Mouse (Mus musculus) ES-E14 (cell line): ENCODE results near the gene Phb2. TPM values are rescaled to one million over a fixed set of nuclear protein-coding genes. Genes with fewer than 3 reads are reported as not detected.

Experiments
- DNase-seq: peaks from one replicate; pipeline ENCODE4 v3.0.0-alpha.2; 2013; ENCODE audit warnings: low read depth, low spot score
- H3K27ac ChIP-seq: 2 replicates; pipeline ENCODE4 v1.5.1; 2012; ENCODE audit warnings: low read depth, mild to moderate bottlenecking, low read length, moderate library complexity, mixed read lengths; ENCODE audit not compliant: poor library complexity, insufficient read depth, severe bottlenecking
- H3K36me3 ChIP-seq: 2 replicates; pipeline ENCODE4 v1.6.1; 2012; ENCODE audit warnings: mild to moderate bottlenecking, low read length, moderate library complexity, mixed read lengths; ENCODE audit not compliant: control insufficient read depth, poor library complexity, insufficient read depth, severe bottlenecking
- H3K4me1 ChIP-seq, 2 experiments: fragments of 150-350 bp in 1 of 2; sonication (generic) in 1 of 2; 2 replicates each; pipeline ENCODE4 v1.6.1; 2012; ENCODE audit warnings: low read length in 2 of 2, mild to moderate bottlenecking in 1 of 2, mixed read lengths in 1 of 2; ENCODE audit not compliant: control insufficient read depth in 2 of 2, insufficient read depth in 2 of 2, poor library complexity in 1 of 2
- H3K4me3 ChIP-seq, 2 experiments: fragments of 150-350 bp in 1 of 2; sonication (generic) in 1 of 2; 2 replicates each; pipeline ENCODE4 v1.5.1; 2012; ENCODE audit warnings: low read length in 2 of 2, low read depth in 1 of 2, mild to moderate bottlenecking in 1 of 2, mixed read lengths in 1 of 2; ENCODE audit not compliant: insufficient read depth in 1 of 2, poor library complexity in 1 of 2, severe bottlenecking in 1 of 2
- H3K9ac ChIP-seq: 2 replicates; pipeline ENCODE4 v1.6.1; 2012; ENCODE audit warnings: low read depth, mild to moderate bottlenecking, low read length, mixed read lengths; ENCODE audit not compliant: poor library complexity, insufficient read depth, severe bottlenecking
- H3K9me3 ChIP-seq: fragments of 150-350 bp; sonication (generic); 2 replicates; pipeline ENCODE4 v1.6.1; 2012; ENCODE audit warnings: low read depth, mild to moderate bottlenecking, low read length; ENCODE audit not compliant: control insufficient read depth, insufficient read depth
- CHD2 ChIP-seq: IDR thresholded peaks from 2 replicates; pipeline ENCODE4 v1.6.1; 2014; ENCODE audit warnings: mild to moderate bottlenecking, low read depth, low read length, inconsistent platforms
- HCFC1 ChIP-seq: IDR thresholded peaks from 2 replicates; pipeline ENCODE4 v1.6.1; 2012; ENCODE audit warnings: low read length, inconsistent platforms, borderline replicate concordance; ENCODE audit not compliant: insufficient read depth
- MAFK ChIP-seq: IDR thresholded peaks from 2 replicates; pipeline ENCODE4 v1.6.1; 2014; ENCODE audit warnings: mild to moderate bottlenecking, low read depth, low read length, inconsistent platforms; ENCODE audit not compliant: insufficient read depth
- ZC3H11A ChIP-seq: IDR thresholded peaks from 2 replicates; pipeline ENCODE4 v1.6.1; 2012; ENCODE audit warnings: low read depth, mild to moderate bottlenecking, inconsistent platforms, low read length, borderline replicate concordance
- ZNF384 ChIP-seq: IDR thresholded peaks from 2 replicates; pipeline ENCODE4 v1.6.1; 2012; ENCODE audit warnings: low read depth, low read length, inconsistent platforms
- in situ Hi-C, 2 experiments: fragments of 600-800 bp; cut with MboI; formaldehyde crosslinking; loops; one replicate each; pipeline ENCODE4 v1.15.1; 2025; ENCODE audit warnings: low sequenced_read_pairs in 2 of 2, inconsistent platforms in 1 of 2; ENCODE audit not compliant: unreplicated experiment in 2 of 2
- total RNA-seq: library from RNA; depleted of rRNA; stranded (reverse); fragments of 300-350 nt; gene quantifications from 2 replicates; pipeline ENCODE4 v1.2.3, GENCODE M21; 2012

The Phb2 gene
- total RNA-seq, 1 experiment = 530 TPM

- no peak overlapping the region for H3K27ac ChIP-seq
- in situ Hi-C loops = no loop called here
Observed at GRCm38 (mm10) chr6:124665011-124665410, 47.1 kb upstream of the Phb2 start.

GRCm38 (mm10) chr6:124669234-124669859, 42.8 kb upstream of the Phb2 start:
- Histone ChIP-seq H3K9me3 (no peaks in the 10 kb centered on the region), H3K4me3 (no peak overlapping the region), H3K4me1 (peaks cover 3 to 7% of the 10 kb centered on the region in 2 experiments), H3K9ac (no peak overlapping the region), H3K27ac (no peak overlapping the region), H3K36me3 (peaks cover 3% of the 10 kb centered on the region; the same call in 1 of the 2 replicates)
- in situ Hi-C loops = no loop called here
- TF ChIP-seq ZC3H11A (no peak), HCFC1 (no peak), ZNF384 (no peak), MAFK (no peak), CHD2 (no peak)
- DNase-seq = no peak

More at GRCm38 (mm10) chr6:124665011-124665410, 47.1 kb upstream of the Phb2 start:
- H3K36me3 ChIP-seq = no peaks in the 10 kb centered on the region
- no peaks in the 10 kb centered on the region for H3K9me3 ChIP-seq
- DNase-seq = no peak
- no peak overlapping the region for H3K9ac ChIP-seq
- no peak for TF ChIP-seq ZNF384
- TF ChIP-seq ZC3H11A = no peak
- no peak for TF ChIP-seq CHD2
- no peak for TF ChIP-seq MAFK
- TF ChIP-seq HCFC1 = no peak
- no peak overlapping the region for H3K4me3 ChIP-seq
- H3K4me1 ChIP-seq = peaks cover 0 to 3% of the 10 kb centered on the region in 2 experiments; a peak in 2 of 4 replicates

- in situ Hi-C loops = no loop called here
- no peak for DNase-seq
- H3K9ac ChIP-seq = no peak overlapping the region
- H3K9me3 ChIP-seq = no peaks in the 10 kb centered on the region
- TF ChIP-seq HCFC1 = no peak
- TF ChIP-seq CHD2 = no peak
- no peak for TF ChIP-seq ZC3H11A
- TF ChIP-seq ZNF384 = no peak
- TF ChIP-seq MAFK = no peak
- H3K4me1 ChIP-seq = peaks cover 3 to 7% of the 10 kb centered on the region in 2 experiments
- no peak overlapping the region for H3K27ac ChIP-seq
- H3K36me3 ChIP-seq = peaks cover 7% of the 10 kb centered on the region; the same call in 1 of the 2 replicates
- H3K4me3 ChIP-seq = no peak overlapping the region
Observed at GRCm38 (mm10) chr6:124670281-124670900, 41.7 kb upstream of the Phb2 start.

- peaks cover 8% of the 10 kb centered on the region; the same call in 1 of the 2 replicates for H3K36me3 ChIP-seq
- no peaks in the 10 kb centered on the region for H3K9me3 ChIP-seq
- H3K27ac ChIP-seq = no peak overlapping the region
- no peak overlapping the region for H3K4me3 ChIP-seq
- DNase-seq = no peak
- H3K9ac ChIP-seq = no peak overlapping the region
- H3K4me1 ChIP-seq = peaks cover 7 to 9% of the 10 kb centered on the region in 2 experiments
- TF ChIP-seq ZC3H11A = no peak
- TF ChIP-seq MAFK = no peak
- TF ChIP-seq CHD2 = no peak
- no peak for TF ChIP-seq HCFC1
- TF ChIP-seq ZNF384 = no peak
- in situ Hi-C loops = no loop called here
Observed at GRCm38 (mm10) chr6:124672100-124672499, 40.0 kb upstream of the Phb2 start.
